Mouse (Mus musculus) erythroblast, adult 5-6 weeks (primary cell): Measurements from ENCODE around the gene Gm21773. TPM values are rescaled to one million over a fixed set of nuclear protein-coding genes. Genes with fewer than 3 reads are reported as not detected.
"Not testable (repeated sequence)": the region's sequence is repeated elsewhere in the genome, so short reads cannot be mapped to it uniquely, and the experiment has no call there.

ENCODE experiments used
- ATAC-seq: replicated peaks from 2 replicates; pipeline ENCODE4 v1.8.0; 2016; ENCODE audit warnings: moderate number of reproducible peaks, mild to moderate bottlenecking, moderate TSS enrichment, inconsistent platforms; ENCODE audit not compliant: poor library complexity, low FRiP score, severe bottlenecking
- total RNA-seq, 2 experiments: library from RNA; stranded (forward) in 1 of 2; stranded (reverse) in 1 of 2; fragments of 150-400 nt in 1 of 2; fragments of 200-764, 138-1000 nt in 1 of 2; gene quantifications; 2 replicates each; pipeline versions ENCODE4 v1.2.3 to v1.2.4; 2015 to 2017; ENCODE audit warnings: low replicate concordance in 2 of 2

Gene Gm21773
- not detected in 2 replicates for total RNA-seq (2015; ENCODE audit: low replicate concordance)
- not detected in 2 replicates for total RNA-seq (2017; ENCODE audit: low replicate concordance)

GRCm38 (mm10) chrY:25309260-25309659 lies at the start of gene Gm21773:
Gene Gm21773 (minus strand): TSS chrY:25309360.
- not testable (repeated sequence) for ATAC-seq
